Mouse (Mus musculus) intestine, embryonic 15.5 days (tissue): ENCODE measurements around the gene Rmnd5b. TPM values are rescaled to one million over a fixed set of nuclear protein-coding genes. Genes with fewer than 3 reads are reported as not detected.

ENCODE experiments used
- ATAC-seq: fragments of 200-750 bp; cut with Nextera tagmentation; 2 replicates; pipeline ENCODE4 v1.8.0; 2017; ENCODE audit warnings: moderate TSS enrichment, moderate library complexity
- H3K27ac ChIP-seq: fragments of 300-500 bp; sonication (generic); 2 replicates; pipeline ENCODE4 v1.5.1; 2015; ENCODE audit warnings: mild to moderate bottlenecking, inconsistent platforms
- H3K27me3 ChIP-seq: fragments of 300-500 bp; sonication (generic); replicated peaks from 2 replicates; pipeline ENCODE4 v1.6.1; 2015; ENCODE audit warnings: inconsistent platforms
- H3K36me3 ChIP-seq: fragments of 300-500 bp; sonication (generic); 2 replicates; pipeline ENCODE4 v1.6.1; 2015; ENCODE audit warnings: inconsistent platforms
- H3K4me1 ChIP-seq: fragments of 300-500 bp; sonication (generic); replicated peaks from 2 replicates; pipeline ENCODE4 v1.6.1; 2015; ENCODE audit warnings: inconsistent platforms
- H3K4me2 ChIP-seq: fragments of 300-500 bp; sonication (generic); replicated peaks from 2 replicates; pipeline ENCODE4 v1.6.1; 2015; ENCODE audit warnings: mild to moderate bottlenecking, inconsistent platforms
- H3K4me3 ChIP-seq: fragments of 300-500 bp; sonication (generic); replicated peaks from 2 replicates; pipeline ENCODE4 v1.5.1; 2015; ENCODE audit warnings: inconsistent platforms
- H3K9ac ChIP-seq: fragments of 300-500 bp; sonication (generic); 2 replicates; pipeline ENCODE4 v1.6.1; 2015; ENCODE audit warnings: inconsistent platforms
- H3K9me3 ChIP-seq: fragments of 300-500 bp; sonication (generic); 2 replicates; pipeline ENCODE4 v1.6.1; 2016; ENCODE audit warnings: inconsistent platforms
- WGBS: fragments of 180-500 bp; shearing (Covaris S2); methylation state at CpG from one replicate; pipeline ENCODE4 v1.1.7; 2015; 5-methylcytosine and 5-hydroxymethylcytosine counted together
- polyA plus RNA-seq: library from polyadenylated mRNA; unstranded; fragments of >200 nt; fragmentation: Nextera tagmentation; extraction: Ambion mirVana; gene quantifications from 2 replicates; pipeline ENCODE4 v1.2.1, GENCODE M21; 2015

The Rmnd5b gene
- polyA plus RNA-seq, 1 experiment from 2014 or later: 38.2 TPM

GRCm38 (mm10) chr11:51584431-51585248 is 51.1 kb downstream of the Rmnd5b start, which contains the start of gene Phykpl:
Gene Phykpl (plus strand): TSS chr11:51584757.
- peak within 1 kb of the TSS; percentile 91 for H3K27ac ChIP-seq
- peak within 1 kb of the TSS; percentile 70 for H3K4me3 ChIP-seq
- under 1% methylated on average over 59 of the region's 59 CpGs for WGBS
- H3K36me3 ChIP-seq: peaks cover 10% of the 10 kb centered on the region; the same call in 1 of the 2 replicates
- peak within 1 kb of the TSS; percentile 88 for H3K4me2 ChIP-seq
- H3K4me1 ChIP-seq: peaks cover 21% of the 10 kb centered on the region
- no peaks in the 10 kb centered on the region for H3K27me3 ChIP-seq
- peak within 1 kb of the TSS; percentile 89 for H3K9ac ChIP-seq
- peak; percentile 95 for ATAC-seq
- no peaks in the 10 kb centered on the region for H3K9me3 ChIP-seq

DNA sequence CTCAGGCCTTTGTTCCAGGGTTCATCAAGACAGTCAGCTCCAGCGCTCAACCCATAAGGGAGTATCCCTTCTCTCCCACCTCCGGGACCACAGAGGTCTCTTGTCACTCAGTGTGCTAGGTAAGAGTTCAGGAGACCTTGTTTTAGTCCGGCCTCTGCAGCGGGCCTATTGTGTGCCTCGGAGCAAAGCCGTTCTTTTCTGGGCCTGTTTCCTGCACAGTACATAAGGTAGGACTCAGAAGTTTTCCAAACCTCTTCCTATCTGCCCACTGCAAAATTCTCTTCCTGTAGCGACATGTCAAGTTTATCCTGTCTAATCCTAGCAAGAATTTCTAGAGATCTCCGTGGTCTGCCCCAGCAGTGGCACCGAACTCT is 51.7 kb downstream of the Rmnd5b start:
- Histone ChIP-seq H3K27me3 (no peaks in the 10 kb centered on the region), H3K9ac (peak overlapping the region; percentile 52), H3K27ac (peak overlapping the region; percentile 91), H3K36me3 (peaks cover 10% of the 10 kb centered on the region; the same call in 1 of the 2 replicates), H3K4me2 (peak overlapping the region; percentile 88), H3K4me3 (peak overlapping the region; percentile 70), H3K9me3 (no peaks in the 10 kb centered on the region), H3K4me1 (peaks cover 21% of the 10 kb centered on the region)
- ATAC-seq: peak; percentile 47
- WGBS: 20% methylated on average over 9 of the region's 9 CpGs

- H3K36me3 ChIP-seq: no peaks in the 10 kb centered on the region
- H3K4me1 ChIP-seq: peaks cover 21% of the 10 kb centered on the region
- no peak overlapping the region for H3K4me3 ChIP-seq
- no peak overlapping the region for H3K9ac ChIP-seq
- no peaks in the 10 kb centered on the region for H3K9me3 ChIP-seq
- WGBS: 31% methylated on average over 8 of the region's 8 CpGs
- no peak overlapping the region for H3K4me2 ChIP-seq
- no peak overlapping the region for H3K27ac ChIP-seq
- no peaks in the 10 kb centered on the region for H3K27me3 ChIP-seq
- no peak for ATAC-seq
Measured at GRCm38 (mm10) chr11:51582713-51583112, 53.0 kb downstream of the Rmnd5b start.

DNA sequence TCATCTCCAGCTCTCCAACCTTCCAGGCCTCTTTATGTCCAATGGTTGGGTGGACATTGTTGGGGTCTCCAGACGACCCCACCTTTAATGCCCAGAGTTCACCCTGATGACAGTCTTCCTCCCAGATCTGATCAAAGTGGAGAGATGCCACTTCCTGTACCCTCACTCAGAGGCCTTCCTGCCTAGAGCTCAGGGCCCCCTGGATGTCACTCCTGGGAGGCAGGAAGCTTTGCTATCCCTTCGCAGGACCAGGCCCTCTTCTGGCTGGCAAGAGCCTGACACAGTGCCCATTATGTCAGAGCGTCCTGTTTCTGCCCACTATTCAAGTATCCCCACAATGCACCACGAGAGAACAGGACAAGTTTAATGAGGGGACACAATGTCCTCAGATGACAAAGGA is 56.7 kb downstream of the Rmnd5b start:
- WGBS: 72% methylated on average over 4 of the region's 4 CpGs
- no peak overlapping the region for H3K9ac ChIP-seq
- no peak for ATAC-seq

GRCm38 (mm10) chr11:51577587-51577986 is 58.1 kb downstream of the Rmnd5b start:
- H3K4me2 ChIP-seq: no peak overlapping the region
- H3K4me1 ChIP-seq: no peaks in the 10 kb centered on the region
- no peak overlapping the region for H3K9ac ChIP-seq
- H3K27me3 ChIP-seq: no peaks in the 10 kb centered on the region
- H3K36me3 ChIP-seq: no peaks in the 10 kb centered on the region
- 78% methylated on average over 7 of the region's 7 CpGs for WGBS
- H3K4me3 ChIP-seq: no peak overlapping the region
- ATAC-seq: no peak
- no peak overlapping the region for H3K27ac ChIP-seq
- H3K9me3 ChIP-seq: no peaks in the 10 kb centered on the region

More for the DNA sequence above, 56.7 kb downstream of the Rmnd5b start:
- Histone ChIP-seq H3K4me3 (no peak overlapping the region), H3K27ac (no peak overlapping the region), H3K9me3 (no peaks in the 10 kb centered on the region), H3K36me3 (no peaks in the 10 kb centered on the region), H3K4me2 (no peak overlapping the region), H3K27me3 (no peaks in the 10 kb centered on the region), H3K4me1 (peaks cover 8% of the 10 kb centered on the region)

GRCm38 (mm10) chr11:51576454-51576853 is 59.2 kb downstream of the Rmnd5b start:
- no peak for ATAC-seq
- Histone ChIP-seq H3K4me3 (no peak overlapping the region), H3K27me3 (no peaks in the 10 kb centered on the region), H3K4me1 (0 out of 2 replicates have a peak, but pooled peaks cover 3% of the 10 kb centered on the region), H3K27ac (no peak overlapping the region), H3K36me3 (no peaks in the 10 kb centered on the region), H3K4me2 (no peak overlapping the region), H3K9ac (no peak overlapping the region), H3K9me3 (no peaks in the 10 kb centered on the region)
- 88% methylated on average over 4 of the region's 4 CpGs for WGBS

Other genes starting within 250 kb of the Rmnd5b start
- 18.5 and 21.1 TPM in 2 replicates for gene Phykpl, start 51.1 kb downstream of the Rmnd5b start, polyA plus RNA-seq
- gene Hnrnpab, start 29.0 kb downstream of the Rmnd5b start, polyA plus RNA-seq: 381 and 414 TPM in 2 replicates
- 172 and 184 TPM in 2 replicates for gene Nhp2, start 16.2 kb downstream of the Rmnd5b start, polyA plus RNA-seq
- 17.6 and 18.1 TPM in 2 replicates for gene N4bp3, start 14.9 kb upstream of the Rmnd5b start, polyA plus RNA-seq
- 3.2 and 3.3 TPM in 2 replicates for gene D930048N14Rik, start 15.1 kb upstream of the Rmnd5b start, polyA plus RNA-seq
- 96.0 and 105 TPM in 2 replicates for gene 0610009B22Rik, start 53.0 kb upstream of the Rmnd5b start, polyA plus RNA-seq
- 20.1 and 20.8 TPM in 2 replicates for gene Sec24a, start 127.7 kb upstream of the Rmnd5b start, polyA plus RNA-seq
- gene Sar1b, start 127.8 kb upstream of the Rmnd5b start, polyA plus RNA-seq: 168 and 171 TPM in 2 replicates
- gene Jade2, start 221.8 kb upstream of the Rmnd5b start, polyA plus RNA-seq: 1.3 and 1.4 TPM in 2 replicates